Mouse (Mus musculus) erythroblast, embryonic 14.5 days (primary cell): ENCODE results near the gene Pik3r1.

Source experiments
- GATA1 ChIP-seq: IDR thresholded peaks from 2 replicates; pipeline ENCODE4 v1.6.1; 2012; ENCODE audit warnings: low read length, inconsistent platforms, mixed read lengths
- TAL1 ChIP-seq: IDR thresholded peaks from 3 replicates; pipeline ENCODE4 v1.6.1; 2012; ENCODE audit warnings: low read length, inconsistent platforms, mixed read lengths

DNA sequence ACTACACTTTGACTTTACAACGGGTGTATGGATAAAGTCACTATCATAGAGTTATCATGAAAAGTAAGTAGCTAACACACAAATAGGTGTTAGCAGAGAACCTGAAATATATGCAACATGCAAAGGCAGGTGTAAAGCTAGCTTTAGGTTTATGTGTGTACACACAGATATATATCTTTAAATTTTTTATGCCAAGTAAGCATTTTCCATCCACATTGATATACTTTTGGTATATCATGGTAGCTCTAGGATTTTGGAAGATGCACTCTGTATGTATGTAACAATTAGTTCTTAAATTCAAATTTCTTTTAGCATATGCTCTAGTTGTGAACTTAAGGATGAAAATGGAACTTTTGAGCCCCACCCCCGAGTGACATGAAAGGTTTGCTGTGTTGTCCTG lies 24.0 kb downstream of the Pik3r1 start:
- no peak for TF ChIP-seq GATA1
- TF ChIP-seq TAL1 = no peak
